Mouse (Mus musculus): ENCODE data around the gene Pmf1.
A peak's percentile ranks its signal among the peaks of the same experiment; 100 is the strongest.

Pmf1 gene

DNA sequence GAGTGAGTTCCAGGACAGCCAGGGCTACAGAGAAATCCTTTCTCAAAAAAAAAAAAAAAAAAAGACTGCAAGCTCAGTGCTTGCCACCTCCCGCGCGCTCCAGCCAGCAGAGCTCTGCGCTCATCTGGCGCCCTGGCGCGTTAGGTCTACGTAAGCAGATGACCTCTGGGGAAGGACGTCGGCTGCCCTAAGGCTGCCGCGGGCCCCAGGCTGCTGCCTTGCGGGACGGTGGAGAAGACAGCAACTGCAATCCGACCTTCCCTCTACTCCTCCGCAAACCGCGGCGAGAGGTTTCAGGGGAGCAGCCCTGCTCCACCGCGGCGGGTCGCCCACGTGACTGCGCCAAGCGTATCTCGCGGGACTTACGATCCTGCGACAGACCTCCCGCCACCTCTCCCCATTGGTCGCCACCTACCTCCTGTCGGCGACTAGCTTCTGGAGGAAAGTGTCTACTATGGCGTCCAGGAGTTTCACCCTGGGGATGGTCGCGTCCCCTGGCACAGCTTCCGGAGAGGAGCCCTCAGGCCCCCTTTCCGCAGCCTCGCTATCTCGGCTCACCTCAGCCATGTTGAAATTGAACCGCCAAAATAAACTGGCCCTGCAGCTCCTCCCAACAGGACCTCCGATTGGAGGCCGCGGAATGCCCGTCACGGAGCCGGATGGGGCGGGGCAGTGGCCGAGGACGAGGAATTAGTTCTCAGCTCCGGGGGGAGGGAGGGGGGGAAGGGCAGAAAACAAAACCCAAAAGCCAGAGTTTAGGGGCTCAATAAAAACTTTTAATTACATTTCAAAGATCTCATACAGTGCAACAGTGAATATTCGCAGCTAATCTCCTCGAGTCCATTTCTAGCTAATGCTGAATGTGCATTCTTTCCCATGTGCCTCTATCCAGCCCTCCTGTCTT lies at the start of gene Pmf1:
TSS of gene Pmf1 (minus strand) at position 591 of the 904 bp plus-strand sequence.
- DNase-seq = peak; percentile 84 to 91

DNA sequence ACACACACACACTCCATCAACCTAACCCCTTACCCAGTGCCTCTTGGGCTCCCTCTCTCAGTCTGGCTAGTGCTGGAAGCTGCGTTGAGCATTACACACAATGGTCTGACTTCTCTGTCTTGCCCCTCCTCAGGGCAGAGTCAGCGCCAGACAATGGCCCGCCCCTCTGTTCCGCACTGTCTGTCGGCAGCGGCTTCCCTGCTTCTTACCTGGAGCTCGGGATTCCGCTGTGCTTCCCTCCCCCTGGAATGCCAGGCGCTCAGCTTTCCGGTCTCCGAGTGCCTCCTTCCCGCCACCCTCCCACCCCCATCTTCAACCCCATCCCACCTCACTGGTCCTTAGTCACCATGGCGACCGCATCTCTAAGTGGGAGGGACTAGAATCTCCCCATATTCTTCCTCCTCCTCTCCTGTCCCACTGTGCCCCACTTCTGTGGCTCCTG lies 48.7 kb upstream of the Pmf1 start:
- DNase-seq = no peak

DNA sequence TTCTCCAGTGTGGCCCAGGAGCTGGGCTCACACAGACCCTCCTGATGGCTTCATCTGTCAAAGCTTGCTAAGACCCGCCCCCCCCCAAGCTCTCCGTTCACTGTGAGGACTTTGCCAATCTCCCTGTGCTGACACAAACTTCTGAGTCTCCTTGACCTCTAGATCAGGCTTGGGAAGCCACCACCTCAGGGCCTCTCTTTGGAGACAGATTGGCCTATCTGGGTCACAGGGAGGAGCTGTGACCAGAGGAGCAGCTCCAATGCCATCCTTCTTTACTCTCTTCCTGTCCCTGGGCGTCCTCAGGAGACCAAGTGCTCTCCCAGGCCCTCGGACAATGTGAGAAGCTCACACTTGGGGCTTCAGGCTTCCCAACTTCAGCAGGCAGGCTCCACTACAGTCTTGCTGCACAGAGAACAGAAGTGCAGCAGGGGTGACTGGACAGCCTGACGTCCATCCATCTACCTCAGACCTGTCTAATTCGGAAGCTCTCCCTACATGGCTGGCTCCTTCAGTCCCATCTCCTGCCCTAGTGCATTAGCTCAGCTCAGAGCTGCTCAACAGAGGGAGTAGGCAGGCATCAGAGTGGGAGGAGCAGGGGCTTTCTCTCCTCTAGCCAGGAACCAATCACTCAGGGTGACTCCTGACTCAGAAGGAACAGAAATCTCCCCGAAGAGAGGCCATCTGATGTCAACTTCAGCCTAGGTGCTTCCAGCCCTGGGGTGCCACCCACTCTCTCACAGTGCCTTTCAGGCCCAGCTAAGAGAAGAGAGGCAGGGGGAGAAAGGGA lies 46.8 kb upstream of the Pmf1 start:
- no peak for DNase-seq

DNA sequence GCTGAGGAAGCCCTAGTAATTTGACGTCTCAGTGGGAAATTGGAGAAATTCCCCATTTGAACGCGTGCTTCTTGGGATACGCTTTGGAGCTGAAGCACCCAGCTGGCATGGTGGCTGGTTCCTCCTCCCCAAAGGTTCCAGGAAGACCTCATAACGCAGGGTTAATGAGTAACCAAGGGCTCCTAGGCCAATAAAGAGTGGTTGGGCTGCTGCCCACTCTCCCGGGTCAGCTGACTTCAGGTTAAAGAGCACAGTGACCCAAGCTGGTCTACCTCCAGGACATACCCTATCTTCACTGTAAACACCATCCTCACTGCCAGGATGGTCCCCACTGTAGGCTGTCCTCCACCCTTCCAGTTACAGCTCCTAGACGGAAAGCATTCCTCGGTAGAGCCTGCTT lies 46.2 kb upstream of the Pmf1 start:
- no peak for DNase-seq

DNA sequence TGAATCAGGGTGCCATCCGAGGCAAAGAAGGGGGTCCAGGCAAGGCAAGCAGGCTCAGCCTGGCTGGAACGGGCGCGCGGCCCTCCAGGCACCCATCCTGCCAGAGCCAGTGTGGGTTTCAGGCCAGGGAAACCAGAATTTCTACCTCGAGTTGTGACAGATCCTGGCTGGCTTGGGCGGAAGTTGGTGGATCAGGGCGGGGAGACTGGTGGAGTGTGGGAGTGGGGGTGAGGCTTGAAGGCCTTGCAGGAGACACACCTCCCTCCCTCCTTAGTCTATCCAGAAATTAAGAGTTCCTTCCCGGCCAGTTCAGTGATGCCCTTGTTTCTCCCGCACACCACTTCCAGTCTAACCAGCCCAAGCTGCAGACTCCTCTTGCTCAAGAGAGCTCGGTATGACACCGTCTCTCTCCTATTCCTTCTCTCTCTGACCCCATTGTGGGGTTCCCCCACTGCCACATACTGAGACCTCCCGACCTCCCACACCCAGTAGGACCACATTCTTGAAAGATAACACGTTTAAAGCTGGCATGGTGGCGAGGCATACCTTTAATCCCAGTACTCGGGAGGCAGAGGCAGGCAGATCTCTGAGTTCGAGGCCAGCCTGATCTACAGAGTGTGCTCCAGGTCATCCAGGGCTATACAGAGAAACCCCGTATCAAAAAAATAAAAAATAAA lies 45.6 kb upstream of the Pmf1 start:
- no peak for DNase-seq

DNA sequence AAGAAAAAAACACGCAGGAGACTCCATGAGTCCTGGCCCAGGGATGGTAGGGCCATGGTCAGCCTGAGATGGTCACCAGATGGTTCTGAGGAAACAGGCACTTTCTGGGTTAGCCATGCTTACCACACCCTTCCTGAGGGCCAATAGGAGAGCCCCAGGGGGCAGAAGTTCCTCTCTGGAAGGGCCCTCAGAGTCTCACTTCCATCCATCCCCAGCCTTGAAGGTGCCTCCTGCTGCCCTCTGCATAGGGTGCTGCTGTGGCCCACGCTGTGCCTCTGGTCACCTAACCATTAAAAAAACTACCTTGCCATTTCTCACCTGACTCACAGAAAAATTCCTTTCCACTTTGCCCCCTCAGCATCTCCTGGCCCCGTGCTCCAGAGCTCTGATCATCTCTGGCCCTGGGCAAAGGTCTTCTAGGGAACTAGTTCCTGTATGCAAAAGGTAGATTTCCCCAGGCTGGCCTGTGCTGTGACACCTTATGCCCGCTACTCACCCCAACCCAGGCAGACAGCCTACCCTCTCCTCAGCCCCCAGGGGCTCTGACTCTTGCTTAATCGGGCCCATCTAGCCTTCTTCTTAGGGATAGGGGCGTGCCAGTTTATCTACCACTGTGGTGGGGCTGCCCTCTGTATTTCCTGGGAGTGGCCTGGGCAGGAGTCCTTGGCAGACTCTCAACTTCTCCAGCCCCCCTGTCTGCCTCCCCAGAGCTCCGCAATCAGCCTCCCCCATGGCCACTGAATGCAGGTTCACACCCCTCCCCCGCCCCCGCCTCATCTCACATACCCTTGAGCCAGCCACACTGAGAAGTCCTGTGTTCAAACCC lies 44.8 kb upstream of the Pmf1 start:
- DNase-seq = no peak

DNA sequence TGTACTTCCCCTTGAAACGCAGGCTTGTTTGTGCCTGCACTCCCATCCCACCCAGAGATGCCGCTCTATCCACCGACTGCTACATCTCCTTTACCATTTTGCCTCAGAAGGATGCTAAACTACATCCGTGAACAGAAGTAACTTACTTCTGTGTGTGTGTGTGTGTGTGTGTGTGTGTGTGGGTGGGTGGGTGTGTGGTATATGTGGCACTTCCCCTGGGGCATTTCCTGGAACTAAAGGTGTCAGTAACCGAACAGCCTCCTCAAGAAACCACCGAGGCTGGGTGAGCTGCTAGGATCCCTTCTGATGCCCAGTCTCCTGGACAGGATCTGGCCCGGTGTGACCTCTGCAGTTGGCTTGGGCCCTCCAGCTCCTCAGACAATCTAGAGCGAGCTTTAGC lies 43.9 kb upstream of the Pmf1 start:
- no peak for DNase-seq

DNA sequence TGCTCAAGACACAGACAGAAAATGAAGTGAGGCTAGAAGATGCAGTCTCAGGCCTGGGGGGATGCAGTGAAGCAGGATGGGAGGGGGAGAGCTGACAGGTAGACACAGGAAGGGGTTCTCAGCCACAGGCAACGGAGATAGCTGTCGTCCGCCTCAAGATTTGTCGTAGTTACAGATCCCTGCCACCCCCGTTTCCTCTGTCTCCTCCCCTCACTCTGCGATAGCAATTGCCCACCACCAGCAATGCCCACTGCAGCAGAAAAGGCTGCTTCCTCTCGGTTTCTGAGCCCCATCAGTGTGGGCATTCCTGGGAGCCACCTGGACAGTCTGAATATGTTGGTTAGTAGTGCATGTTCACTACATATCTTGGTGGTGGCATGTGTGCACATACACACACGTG lies 43.2 kb upstream of the Pmf1 start:
- no peak for DNase-seq

DNA sequence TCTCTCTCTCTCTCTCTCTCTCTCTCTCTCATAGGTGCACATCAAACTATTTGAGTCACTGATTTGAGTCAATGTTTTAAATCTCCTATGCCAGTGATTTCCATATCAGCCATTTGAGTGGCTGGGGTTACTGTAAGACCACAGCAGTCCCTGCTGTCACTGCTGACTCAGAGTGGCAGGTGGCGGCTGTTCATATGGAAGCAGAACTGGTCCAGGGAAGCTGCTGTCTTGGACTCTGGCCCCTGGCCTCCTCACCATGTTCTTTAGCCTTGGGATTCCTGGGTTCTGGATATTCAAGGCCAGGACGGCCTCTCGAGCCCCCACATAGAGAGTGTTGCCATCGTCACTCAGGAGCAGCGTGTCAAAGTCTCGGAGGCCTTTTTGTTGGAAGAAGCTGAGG lies 42.6 kb upstream of the Pmf1 start:
- DNase-seq = peak; percentile 39 to 50

DNA sequence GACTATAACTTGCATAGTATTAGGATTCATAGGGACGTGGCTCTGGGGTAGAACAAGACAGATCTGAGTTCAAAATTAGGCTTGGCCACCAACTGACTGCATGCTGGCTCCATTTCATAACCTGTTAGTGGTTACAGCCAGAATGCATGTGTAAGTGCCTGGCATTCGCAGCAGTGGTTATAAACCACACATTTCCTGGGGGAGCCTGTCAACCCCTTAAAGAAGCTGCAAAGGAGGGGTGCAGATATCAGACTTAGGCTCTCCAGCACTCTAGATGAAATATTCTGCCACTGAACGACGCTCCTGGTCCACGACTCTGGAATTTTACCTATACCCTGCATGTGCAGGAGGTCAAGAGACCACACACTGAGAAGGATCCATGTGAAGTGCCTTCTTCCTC lies 42.1 kb upstream of the Pmf1 start:
- no peak for DNase-seq

DNA sequence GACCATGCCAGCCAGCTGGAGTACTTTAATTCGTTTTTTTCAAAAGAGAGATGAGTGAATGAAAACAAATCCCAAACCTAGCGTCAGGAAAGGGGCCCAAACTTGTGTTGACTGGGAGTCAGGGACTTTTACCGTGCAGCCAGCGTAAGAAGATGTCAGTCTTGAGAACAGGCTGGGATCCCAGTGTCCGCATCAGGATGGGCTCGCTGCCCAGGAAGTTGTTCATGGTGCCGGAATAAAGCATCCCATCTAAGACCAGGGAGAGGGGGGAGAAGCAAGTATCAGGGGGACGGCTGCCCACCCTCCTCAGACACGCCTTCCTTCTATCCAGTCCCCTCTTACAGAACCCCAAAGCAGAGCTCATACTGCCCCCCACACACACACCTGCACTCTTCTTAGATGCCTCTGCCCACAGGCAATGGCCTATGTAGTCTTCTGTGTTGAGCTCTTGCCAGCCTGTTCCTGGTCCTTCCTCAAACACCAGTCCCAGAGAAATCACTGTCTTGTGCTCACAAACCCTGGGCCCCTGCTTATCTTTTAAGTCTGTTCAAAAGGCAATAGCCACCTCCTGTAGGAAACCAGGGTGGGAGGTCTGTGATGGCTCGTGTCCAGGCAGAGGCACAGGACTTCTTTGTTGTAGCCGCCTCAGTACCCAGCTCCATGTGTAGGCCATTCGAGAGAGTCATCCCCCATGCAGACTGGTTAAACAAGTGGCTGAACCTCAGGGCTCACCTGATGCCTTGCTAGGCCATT lies 40.4 kb upstream of the Pmf1 start:
- DNase-seq = no peak

DNA sequence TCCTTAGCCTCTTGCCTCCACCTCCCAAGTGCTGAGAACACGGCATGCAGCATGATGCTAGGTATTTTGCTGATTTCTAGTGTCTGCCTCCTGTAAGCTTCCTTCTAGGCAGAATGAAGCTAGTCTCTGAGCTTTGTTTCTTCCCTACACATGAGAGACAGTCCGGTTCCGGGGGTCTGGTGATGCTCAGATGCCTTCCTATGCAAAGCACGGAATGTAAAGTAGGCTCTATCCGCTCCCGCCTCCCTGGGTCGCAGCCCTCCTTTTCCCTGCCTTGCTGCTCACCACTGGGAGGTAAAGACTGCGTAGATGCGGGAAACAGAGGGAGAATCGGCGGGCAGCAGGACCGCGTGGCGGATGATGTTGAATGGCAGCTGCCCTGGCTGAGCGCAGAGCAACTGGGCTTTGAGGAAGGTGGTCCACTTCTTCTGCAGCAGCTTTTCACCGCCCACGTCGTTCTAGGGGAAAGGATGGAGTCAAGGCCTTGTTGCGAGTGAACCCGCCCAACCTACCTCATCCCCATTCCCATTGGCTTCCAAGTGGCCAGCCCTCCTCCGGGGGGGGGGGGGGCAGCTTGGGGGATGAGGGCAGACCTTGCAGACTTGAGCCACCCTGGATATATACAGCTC lies 39.4 kb upstream of the Pmf1 start:
- DNase-seq = peak; percentile 66 to 67

DNA sequence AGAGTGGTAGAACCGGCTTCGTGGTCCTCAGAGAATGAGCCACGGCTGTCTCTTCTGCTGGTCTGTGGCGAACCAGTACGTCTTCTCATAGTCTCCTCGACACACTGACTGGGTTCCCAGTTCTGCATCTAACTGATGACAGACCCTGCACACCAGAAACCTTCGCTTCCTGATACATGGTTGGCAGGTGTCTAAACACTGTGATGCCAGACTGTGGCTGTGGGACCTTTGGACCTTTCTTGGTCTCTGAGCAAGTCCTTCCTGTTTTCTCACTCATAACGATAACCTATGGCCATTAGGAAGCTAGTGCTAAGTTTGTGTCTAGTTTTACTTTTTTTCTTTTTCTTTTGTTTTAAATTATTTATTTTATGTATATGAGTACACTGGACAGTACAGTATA lies 38.3 kb upstream of the Pmf1 start:
- no peak for DNase-seq

DNA sequence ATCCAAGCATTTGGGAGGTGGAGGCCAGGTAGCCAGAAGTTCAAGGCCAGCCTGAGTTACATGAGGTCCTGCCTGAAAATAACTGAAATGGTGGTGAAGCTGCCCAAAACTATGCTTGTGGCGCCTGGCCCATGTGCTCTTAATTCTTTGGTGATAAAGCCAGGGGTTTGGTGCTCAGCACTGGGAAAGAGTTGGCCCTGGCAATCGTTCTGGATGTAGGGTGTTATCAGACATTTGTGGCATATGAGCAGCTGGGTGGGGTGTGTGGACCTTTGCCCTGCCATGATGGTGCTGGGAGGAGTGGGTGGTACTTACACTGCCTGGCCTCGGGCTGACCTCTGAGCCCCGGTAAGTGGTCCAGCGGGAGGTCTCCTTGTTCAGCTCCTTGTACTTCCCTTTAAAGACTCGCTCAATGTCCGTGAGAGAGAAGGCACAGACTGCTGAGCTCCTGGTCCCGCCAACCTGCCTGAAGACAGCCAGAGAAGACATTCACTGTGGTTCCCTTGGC lies 37.6 kb upstream of the Pmf1 start:
- no peak for DNase-seq

DNA sequence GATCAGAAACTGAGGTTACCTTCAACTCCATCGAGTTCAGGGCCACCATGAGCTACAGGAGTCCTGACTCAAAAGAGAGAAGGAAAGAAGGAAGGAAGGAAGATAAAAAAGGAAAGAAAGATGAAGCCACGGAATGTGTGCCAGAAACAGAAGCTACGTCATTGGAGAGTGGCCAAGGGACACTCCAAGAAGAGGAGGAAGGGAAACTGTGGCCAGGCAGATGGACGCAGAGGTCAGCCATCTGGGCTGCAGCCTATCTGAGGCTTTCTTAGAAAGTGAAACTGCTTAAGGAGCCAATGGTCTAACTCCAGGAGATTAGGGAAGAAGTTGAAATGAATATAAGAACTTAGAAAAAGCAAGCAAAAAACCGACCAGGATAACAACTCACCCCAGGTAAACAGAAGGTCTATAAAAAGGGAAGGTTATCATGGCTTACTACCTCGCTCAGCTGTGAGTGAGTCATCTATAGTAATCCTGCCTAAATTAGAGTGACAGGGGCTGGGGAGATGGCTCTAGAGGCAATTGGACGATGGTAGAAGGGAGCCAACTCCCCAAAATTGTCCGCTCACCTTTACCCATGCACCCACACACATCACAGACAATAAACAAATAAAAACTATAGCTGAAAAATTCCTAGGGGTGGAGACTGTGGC lies 36.5 kb upstream of the Pmf1 start:
- DNase-seq = no peak

DNA sequence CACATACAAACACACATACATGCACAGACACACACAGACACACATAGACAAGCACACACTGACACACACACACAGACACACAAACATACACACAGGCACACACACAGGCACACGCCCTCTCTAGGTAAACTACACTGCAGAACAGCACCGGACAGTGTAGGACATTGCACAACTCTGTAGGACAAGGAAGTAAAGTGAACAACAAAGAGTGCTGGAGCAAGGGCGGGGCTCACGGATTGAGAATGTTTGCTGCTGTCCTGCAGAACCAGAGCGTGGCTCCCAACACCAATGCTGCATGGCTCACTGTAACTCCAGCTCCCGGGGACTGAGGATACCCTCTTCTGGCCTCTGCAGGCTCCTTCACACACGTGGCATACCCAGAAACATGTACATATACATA lies 32.8 kb upstream of the Pmf1 start:
- DNase-seq = no peak

DNA sequence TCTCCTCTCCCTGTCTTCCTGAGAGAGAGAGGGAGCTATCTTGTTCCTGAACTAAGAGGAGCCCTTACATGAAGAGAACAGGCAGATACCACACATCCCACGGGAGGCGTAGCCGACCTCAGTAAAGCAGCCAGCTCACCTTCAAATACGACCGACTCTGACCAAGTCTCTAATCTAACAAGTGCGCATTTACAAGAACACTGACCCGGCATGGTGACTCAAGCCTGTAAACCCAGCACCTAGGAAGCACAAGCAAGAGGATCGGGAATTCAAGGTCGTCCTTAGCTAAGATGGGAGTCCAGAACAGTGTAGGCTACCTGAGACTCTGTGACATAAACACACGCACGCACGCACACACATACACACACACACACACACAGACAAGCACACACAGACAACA lies 32.4 kb upstream of the Pmf1 start:
- no peak for DNase-seq

DNA sequence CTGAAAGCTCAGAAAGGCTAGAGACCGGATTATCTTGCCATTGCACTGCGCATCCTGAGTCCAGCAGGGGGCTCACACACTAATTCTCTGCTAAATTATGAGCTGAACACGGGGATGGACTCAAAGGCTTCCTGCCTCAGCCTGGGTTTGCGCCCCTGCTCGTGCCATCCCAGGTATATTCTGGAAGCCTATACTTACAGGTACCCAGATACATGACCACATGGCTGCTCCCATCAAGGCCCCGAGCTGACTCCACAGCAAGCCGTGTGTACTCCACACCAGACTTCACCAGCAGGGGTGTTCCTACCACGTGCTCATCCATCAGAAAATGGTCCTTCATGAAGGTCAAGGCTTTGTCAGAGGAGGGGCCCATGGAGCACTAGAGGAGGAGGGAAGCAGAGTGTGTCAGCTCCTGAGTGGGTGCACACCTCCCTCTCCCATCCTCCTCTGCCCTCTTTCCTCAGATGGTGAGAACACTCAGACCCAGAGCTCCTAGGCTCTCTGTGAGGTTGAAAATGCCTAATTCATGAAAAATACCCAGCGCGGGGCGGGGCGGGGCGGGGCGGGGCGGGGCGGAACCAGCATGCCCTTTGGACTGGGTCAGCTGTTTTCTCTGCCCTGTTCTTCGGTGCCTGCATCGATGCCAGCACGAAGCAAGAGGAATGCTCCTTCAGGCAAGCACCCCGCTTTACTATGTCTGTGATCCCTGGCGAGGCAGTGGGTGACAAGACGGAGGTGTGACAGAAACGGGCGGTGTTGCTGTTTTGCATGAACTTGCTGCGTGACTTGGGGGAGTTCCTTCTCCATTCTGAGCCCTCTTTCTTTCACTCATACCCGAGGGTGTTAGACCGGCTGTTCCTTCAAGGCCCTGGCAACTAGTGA lies 30.6 kb upstream of the Pmf1 start:
- no peak for DNase-seq

DNA sequence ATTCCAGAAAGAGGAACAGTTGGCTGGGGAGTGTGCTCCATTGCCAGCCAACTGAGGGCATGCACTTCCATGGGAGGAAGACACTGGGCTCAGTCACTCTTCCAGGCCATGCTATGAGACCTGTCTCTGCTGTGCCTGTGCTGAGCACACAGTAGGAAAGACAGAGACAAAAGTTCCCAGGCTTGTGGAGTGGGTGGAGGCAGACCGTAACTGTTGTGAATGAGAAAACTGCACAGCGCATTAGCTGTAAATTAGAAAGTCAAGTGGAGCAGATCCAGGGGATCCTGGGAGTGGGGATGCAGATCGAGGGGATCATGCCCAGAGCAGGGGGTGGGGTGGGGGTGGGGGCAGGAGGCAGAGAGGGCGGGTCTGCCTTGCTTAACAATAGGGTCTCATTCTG lies 29.5 kb upstream of the Pmf1 start:
- DNase-seq = no peak

DNA sequence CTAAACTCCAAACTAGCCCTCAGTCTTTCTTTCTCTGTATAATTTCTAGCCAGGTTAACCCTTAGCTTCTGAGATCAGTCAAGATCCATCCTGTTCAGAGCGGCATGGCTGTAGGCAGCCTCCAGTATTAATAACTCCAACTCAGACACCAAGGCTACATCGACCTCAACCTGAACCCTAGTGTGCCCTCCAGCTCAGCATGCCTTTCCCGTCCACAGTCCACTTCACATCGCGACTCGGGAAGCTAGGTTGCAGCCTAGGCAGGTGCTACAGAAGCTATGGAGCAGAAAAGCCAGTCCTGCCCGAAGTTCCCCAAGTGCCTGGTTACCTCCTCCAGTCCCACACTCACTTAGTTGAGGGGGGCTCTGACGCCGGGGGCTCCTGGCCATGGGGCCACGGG lies 27.3 kb upstream of the Pmf1 start:
- DNase-seq = no peak

Measured in cerebellum, postnatal 36 days (tissue).